Mouse (Mus musculus) cortical plate, adult 2 months (tissue): Measurements from ENCODE around the gene Vipas39. TPM values are rescaled to one million over a fixed set of nuclear protein-coding genes. Genes with fewer than 3 reads are reported as not detected.
"Not testable (repeated sequence)": the region's sequence is repeated elsewhere in the genome, so short reads cannot be mapped to it uniquely, and the experiment has no call there.

Experiments
- H3K27ac ChIP-seq: fragments of 200-500 bp; 2 replicates; pipeline ENCODE4 v1.5.1; 2012; ENCODE audit warnings: low read length, control low read depth, inconsistent platforms; ENCODE audit not compliant: insufficient read depth
- H3K4me1 ChIP-seq: fragments of 200-500 bp; 2 replicates; pipeline ENCODE4 v1.6.1; 2011; ENCODE audit warnings: low read length; ENCODE audit not compliant: control insufficient read depth, insufficient read depth
- H3K4me3 ChIP-seq: fragments of 200-500 bp; 2 replicates; pipeline ENCODE4 v1.5.1; 2011; ENCODE audit warnings: mild to moderate bottlenecking, low read length, control low read depth; ENCODE audit not compliant: insufficient read depth
- CTCF ChIP-seq: fragments of 200-500 bp; IDR thresholded peaks from 2 replicates; pipeline ENCODE4 v1.5.1; 2011; ENCODE audit warnings: mild to moderate bottlenecking, control low read depth, low read length; ENCODE audit not compliant: insufficient read depth; ENCODE audit errors: extremely low read depth
- POLR2A ChIP-seq: fragments of 200-500 bp; IDR thresholded peaks from 2 replicates; pipeline ENCODE4 v1.6.1; 2011; ENCODE audit warnings: mild to moderate bottlenecking, low read length, control low read depth; ENCODE audit not compliant: insufficient read depth; ENCODE audit errors: extremely low read depth
- polyA plus RNA-seq: library from polyadenylated mRNA; depleted of rRNA; stranded (reverse); fragments of >200 nt; gene quantifications from 2 replicates; pipeline ENCODE4 v1.2.3, GENCODE M21; 2012

Vipas39 gene
- polyA plus RNA-seq, 1 experiment = 61.0 TPM

DNA sequence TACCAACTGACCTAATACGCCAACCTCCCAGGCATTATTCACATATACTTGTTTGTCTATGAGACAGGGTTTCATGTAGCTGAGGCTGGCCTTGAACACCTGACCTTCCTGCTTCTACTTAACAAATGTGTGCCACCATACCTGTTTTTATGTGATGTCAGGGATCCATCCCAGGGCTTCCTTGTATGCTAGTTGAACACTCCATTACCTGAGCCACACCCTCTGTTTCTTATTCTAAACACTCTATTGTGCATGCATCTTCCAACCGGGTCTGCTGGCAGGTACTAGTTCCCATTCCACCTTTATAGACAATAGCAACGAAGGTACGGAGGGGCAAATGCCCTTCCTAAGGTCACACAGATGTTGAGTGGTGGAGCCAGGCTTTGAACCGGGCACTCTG is 23.0 kb upstream of the Vipas39 start:
- no peak overlapping the region for H3K27ac ChIP-seq
- H3K4me3 ChIP-seq = no peak overlapping the region
- TF ChIP-seq POLR2A = no peak
- TF ChIP-seq CTCF = no peak
- H3K4me1 ChIP-seq = no peaks in the 10 kb centered on the region

DNA sequence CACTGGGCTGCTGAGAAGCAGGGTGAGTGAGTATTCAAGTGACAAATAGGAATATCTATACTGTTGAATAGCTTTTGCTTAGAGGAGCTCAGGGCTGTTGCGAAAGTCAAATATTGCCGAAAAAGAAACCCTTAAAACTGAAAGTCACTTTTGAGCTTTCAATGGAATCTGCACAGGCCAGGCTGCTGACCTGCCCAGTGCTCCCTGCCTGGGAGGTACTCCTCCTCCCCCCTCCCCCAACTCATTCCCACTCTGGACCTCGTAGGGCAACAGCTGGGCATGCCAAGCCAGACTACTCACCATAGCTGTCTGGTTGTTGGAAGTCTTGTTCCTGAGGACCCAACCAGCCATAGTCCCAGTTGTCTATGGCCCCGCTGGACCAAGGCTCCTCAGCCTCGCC is 18.7 kb upstream of the Vipas39 start:
- no peak for TF ChIP-seq CTCF
- TF ChIP-seq POLR2A = no peak
- Histone ChIP-seq H3K4me3 (no peak overlapping the region), H3K4me1 (no peaks in the 10 kb centered on the region), H3K27ac (no peak overlapping the region)

DNA sequence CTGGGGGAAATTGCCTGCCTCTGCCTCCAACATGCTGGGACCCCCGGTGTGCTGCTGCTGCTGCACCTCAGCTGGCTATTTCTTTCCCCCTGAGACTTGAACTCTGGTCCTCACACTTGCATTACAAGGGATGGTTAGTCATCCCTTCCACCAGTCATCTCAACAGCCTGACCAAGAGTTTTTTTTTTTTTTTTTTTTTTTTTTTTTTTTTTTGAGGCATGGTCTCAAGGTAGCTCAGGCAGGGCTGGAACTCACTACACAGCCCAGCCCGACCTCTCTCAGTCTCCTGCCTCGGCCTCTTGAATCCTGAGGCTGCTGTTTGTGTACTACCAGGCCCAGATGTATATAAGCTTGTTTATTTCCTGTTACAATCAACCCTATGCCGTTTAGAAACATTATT is 18.2 kb upstream of the Vipas39 start:
- H3K4me3 ChIP-seq = no peak overlapping the region
- TF ChIP-seq CTCF (no peak), POLR2A (no peak)
- H3K4me1 ChIP-seq = no peaks in the 10 kb centered on the region
- H3K27ac ChIP-seq = no peak overlapping the region

DNA sequence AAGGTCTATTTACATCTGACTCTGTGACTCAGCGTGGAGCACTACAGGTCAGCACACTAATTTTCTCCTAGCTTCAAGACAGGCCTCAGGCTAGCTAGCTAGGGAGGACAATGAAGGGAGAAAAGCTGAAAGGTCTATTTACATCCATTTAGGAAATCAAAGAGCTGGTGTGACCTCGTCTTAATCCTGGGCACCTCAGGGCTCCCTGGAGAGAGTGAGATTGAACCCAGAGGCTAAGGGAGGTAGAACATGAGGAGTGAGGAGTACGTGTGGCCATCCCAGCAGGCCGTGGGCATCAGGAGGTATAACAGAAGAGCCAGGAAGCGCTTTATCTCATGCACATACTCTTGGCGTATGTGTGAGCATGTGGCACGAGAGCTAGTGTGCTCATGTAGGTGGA is 17.6 kb upstream of the Vipas39 start:
- H3K27ac ChIP-seq = no peak overlapping the region
- no peak for TF ChIP-seq POLR2A
- no peak for TF ChIP-seq CTCF
- no peak overlapping the region for H3K4me3 ChIP-seq
- H3K4me1 ChIP-seq = no peaks in the 10 kb centered on the region

DNA sequence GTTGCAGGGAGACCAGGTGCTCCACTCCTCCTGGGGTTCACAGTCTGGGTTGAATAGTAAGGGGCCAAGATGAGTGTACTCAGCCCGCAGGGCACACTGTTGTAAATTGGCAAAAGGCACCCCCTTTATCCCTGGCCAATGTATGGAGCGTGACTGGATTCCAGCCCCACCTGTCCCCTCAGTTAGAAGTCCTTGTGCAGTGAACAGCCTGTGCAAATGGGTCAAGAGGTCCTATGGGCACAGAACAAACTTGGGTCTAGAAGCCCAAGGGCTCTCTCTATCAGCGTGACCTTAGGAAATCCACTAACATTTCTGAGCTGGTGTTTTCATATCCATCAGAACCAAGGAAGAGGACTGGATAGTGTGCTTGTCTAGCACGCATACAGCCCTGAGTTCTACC is 16.7 kb upstream of the Vipas39 start:
- no peaks in the 10 kb centered on the region for H3K4me1 ChIP-seq
- no peak overlapping the region for H3K4me3 ChIP-seq
- no peak overlapping the region for H3K27ac ChIP-seq
- no peak for TF ChIP-seq CTCF
- no peak for TF ChIP-seq POLR2A

DNA sequence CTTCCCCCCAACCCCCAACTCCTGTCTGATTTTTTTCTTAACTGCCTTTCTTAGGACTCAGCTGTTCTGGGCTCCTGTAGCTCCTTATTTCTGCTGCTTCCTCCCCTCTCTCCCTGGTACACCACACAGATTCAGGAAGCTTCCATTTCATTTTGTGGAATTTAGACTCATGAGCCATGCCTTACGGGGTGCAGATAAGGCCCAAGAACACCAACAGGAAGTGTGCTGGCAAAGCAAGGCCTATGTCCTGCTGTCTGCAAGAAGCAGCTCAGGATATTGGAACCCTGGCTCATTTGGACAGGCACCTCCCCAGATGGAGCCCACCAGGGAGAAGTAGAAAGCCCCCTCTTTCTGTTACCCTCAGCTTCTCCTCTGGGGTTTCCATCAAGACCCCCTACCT is 15.7 kb upstream of the Vipas39 start:
- no peak for TF ChIP-seq CTCF
- no peak for TF ChIP-seq POLR2A
- no peak overlapping the region for H3K4me3 ChIP-seq
- H3K4me1 ChIP-seq = no peaks in the 10 kb centered on the region
- H3K27ac ChIP-seq = no peak overlapping the region

DNA sequence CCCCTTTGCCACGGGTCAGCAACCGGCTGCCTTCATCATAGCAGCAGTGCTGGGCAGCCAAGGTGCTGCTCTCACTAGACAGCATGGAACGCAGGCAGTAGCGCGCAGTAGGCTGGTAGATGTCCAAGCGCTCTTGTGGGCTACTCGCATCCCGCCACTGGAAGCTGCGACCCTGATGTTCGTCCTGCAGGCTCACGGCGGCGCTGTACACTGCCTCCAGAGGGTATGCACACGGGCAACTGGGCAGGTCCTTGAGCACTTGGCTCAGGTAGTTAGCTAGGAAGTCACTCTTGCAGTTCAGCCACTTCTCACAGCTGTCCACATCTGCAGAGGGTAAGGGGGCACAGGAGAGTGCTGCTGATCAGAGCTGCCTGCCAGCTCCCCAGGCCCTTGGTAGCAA is 13.8 kb upstream of the Vipas39 start:
- no peak for TF ChIP-seq CTCF
- TF ChIP-seq POLR2A = no peak
- H3K4me3 ChIP-seq = no peak overlapping the region
- H3K27ac ChIP-seq = no peak overlapping the region
- no peaks in the 10 kb centered on the region for H3K4me1 ChIP-seq

DNA sequence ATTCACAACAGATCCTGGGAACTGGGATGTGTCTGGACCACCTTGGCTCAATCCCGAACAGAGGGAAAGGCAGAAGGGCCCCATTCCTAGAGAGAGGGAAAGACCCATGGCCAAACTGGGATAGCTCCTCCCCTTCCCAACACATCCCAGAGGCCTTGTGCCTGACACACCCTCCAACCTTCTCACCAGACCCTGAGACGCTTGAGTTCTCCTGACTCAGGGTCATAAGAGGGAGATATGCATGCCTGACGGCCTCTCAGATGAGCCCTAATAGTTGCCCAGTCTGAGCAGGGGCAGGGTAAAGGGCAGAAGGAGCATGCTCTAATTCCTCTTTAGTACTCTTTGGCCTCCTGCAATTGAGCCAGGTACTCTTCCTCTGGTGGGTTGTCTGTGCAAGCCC is 13.3 kb upstream of the Vipas39 start:
- H3K27ac ChIP-seq = no peak overlapping the region
- H3K4me3 ChIP-seq = no peak overlapping the region
- TF ChIP-seq CTCF (no peak), POLR2A (no peak)
- no peaks in the 10 kb centered on the region for H3K4me1 ChIP-seq

DNA sequence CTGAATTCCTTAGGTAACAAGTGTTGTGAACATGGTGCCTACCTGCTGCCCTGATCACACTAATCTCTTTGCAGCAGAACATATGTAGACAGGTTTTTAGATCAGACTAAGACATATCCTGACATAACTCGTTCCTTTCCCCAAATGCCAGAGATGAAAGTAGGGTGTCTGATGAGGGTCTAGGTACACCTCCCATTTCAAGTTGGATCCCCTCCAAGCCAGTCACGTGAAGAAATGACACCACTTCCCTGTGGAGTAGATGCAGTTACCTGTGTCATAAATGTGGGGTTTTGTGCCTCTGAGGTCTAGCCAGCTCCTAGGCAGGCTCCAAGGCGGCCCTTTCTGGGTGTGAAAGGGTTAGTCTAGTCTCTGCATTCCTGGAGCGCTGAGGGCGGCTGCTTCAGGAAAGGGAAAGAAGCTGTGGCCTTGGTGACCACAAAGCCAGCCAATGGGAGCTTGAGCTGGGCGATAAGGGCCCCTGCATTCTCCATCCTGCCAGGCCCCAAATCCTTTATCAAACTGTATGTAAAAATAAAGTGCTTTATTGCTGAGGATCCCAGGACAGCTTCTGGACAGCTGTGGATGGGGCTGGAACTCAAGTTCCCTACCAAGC is 12.2 kb upstream of the Vipas39 start:
- H3K27ac ChIP-seq = no peak overlapping the region
- no peak overlapping the region for H3K4me3 ChIP-seq
- no peak for TF ChIP-seq CTCF
- TF ChIP-seq POLR2A = no peak
- no peaks in the 10 kb centered on the region for H3K4me1 ChIP-seq

DNA sequence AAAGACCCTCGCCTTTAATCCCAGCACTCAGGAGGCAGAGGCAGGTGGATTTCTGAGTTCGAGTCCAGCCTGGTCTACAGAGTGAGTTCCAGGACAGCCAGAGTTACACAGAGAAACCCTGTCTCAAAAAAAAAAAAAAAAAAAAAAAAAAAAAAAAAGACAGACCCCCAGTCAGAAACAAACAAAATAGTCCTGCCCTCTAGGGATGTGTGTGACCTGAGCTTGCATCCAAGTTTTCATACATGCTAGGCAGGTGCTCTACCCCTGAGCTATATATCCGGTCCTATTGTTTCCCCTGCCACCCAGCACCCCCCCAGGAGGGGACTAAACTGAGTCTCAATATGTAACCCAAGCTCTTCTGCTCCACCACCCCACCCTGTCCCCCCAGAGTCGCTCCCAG is 11.2 kb upstream of the Vipas39 start:
- not testable (repeated sequence) for H3K4me1 ChIP-seq, H3K4me3 ChIP-seq, H3K27ac ChIP-seq
